Mouse (Mus musculus) ES-E14 (cell line): ENCODE data around the gene Borcs8. TPM values are rescaled to one million over a fixed set of nuclear protein-coding genes. Genes with fewer than 3 reads are reported as not detected.

Source experiments
- DNase-seq: peaks from one replicate; pipeline ENCODE4 v3.0.0-alpha.2; 2013; ENCODE audit warnings: low read depth, low spot score
- H3K27ac ChIP-seq: 2 replicates; pipeline ENCODE4 v1.5.1; 2012; ENCODE audit warnings: low read depth, mild to moderate bottlenecking, low read length, moderate library complexity, mixed read lengths; ENCODE audit not compliant: poor library complexity, insufficient read depth, severe bottlenecking
- H3K36me3 ChIP-seq: 2 replicates; pipeline ENCODE4 v1.6.1; 2012; ENCODE audit warnings: mild to moderate bottlenecking, low read length, moderate library complexity, mixed read lengths; ENCODE audit not compliant: control insufficient read depth, poor library complexity, insufficient read depth, severe bottlenecking
- H3K4me1 ChIP-seq, 2 experiments: fragments of 150-350 bp in 1 of 2; sonication (generic) in 1 of 2; 2 replicates each; pipeline ENCODE4 v1.6.1; 2012; ENCODE audit warnings: low read length in 2 of 2, mild to moderate bottlenecking in 1 of 2, mixed read lengths in 1 of 2; ENCODE audit not compliant: control insufficient read depth in 2 of 2, insufficient read depth in 2 of 2, poor library complexity in 1 of 2
- H3K4me3 ChIP-seq, 2 experiments: fragments of 150-350 bp in 1 of 2; sonication (generic) in 1 of 2; 2 replicates each; pipeline ENCODE4 v1.5.1; 2012; ENCODE audit warnings: low read length in 2 of 2, low read depth in 1 of 2, mild to moderate bottlenecking in 1 of 2, mixed read lengths in 1 of 2; ENCODE audit not compliant: insufficient read depth in 1 of 2, poor library complexity in 1 of 2, severe bottlenecking in 1 of 2
- H3K9ac ChIP-seq: 2 replicates; pipeline ENCODE4 v1.6.1; 2012; ENCODE audit warnings: low read depth, mild to moderate bottlenecking, low read length, mixed read lengths; ENCODE audit not compliant: poor library complexity, insufficient read depth, severe bottlenecking
- H3K9me3 ChIP-seq: fragments of 150-350 bp; sonication (generic); 2 replicates; pipeline ENCODE4 v1.6.1; 2012; ENCODE audit warnings: low read depth, mild to moderate bottlenecking, low read length; ENCODE audit not compliant: control insufficient read depth, insufficient read depth
- CHD2 ChIP-seq: IDR thresholded peaks from 2 replicates; pipeline ENCODE4 v1.6.1; 2014; ENCODE audit warnings: mild to moderate bottlenecking, low read depth, low read length, inconsistent platforms
- HCFC1 ChIP-seq: IDR thresholded peaks from 2 replicates; pipeline ENCODE4 v1.6.1; 2012; ENCODE audit warnings: low read length, inconsistent platforms, borderline replicate concordance; ENCODE audit not compliant: insufficient read depth
- MAFK ChIP-seq: IDR thresholded peaks from 2 replicates; pipeline ENCODE4 v1.6.1; 2014; ENCODE audit warnings: mild to moderate bottlenecking, low read depth, low read length, inconsistent platforms; ENCODE audit not compliant: insufficient read depth
- ZC3H11A ChIP-seq: IDR thresholded peaks from 2 replicates; pipeline ENCODE4 v1.6.1; 2012; ENCODE audit warnings: low read depth, mild to moderate bottlenecking, inconsistent platforms, low read length, borderline replicate concordance
- ZNF384 ChIP-seq: IDR thresholded peaks from 2 replicates; pipeline ENCODE4 v1.6.1; 2012; ENCODE audit warnings: low read depth, low read length, inconsistent platforms
- in situ Hi-C, 2 experiments: fragments of 600-800 bp; cut with MboI; formaldehyde crosslinking; loops; one replicate each; pipeline ENCODE4 v1.15.1; 2025; ENCODE audit warnings: low sequenced_read_pairs in 2 of 2, inconsistent platforms in 1 of 2; ENCODE audit not compliant: unreplicated experiment in 2 of 2
- total RNA-seq: library from RNA; depleted of rRNA; stranded (reverse); fragments of 300-350 nt; gene quantifications from 2 replicates; pipeline ENCODE4 v1.2.3, GENCODE M21; 2012

Borcs8 gene
- total RNA-seq, 1 experiment = 30.0 TPM

GRCm38 (mm10) chr8:70134086-70134485 is 5.2 kb upstream of the Borcs8 start:
- H3K4me1 ChIP-seq = peaks cover 2 to 10% of the 10 kb centered on the region in 2 experiments; a peak in 2 of 4 replicates
- no peaks in the 10 kb centered on the region for H3K9me3 ChIP-seq
- TF ChIP-seq ZC3H11A (no peak), ZNF384 (no peak), HCFC1 (no peak), MAFK (no peak), CHD2 (no peak)
- peaks cover 29% of the 10 kb centered on the region for H3K36me3 ChIP-seq
- H3K4me3 ChIP-seq = no peak overlapping the region
- in situ Hi-C loops = no loop called here
- no peak overlapping the region for H3K9ac ChIP-seq
- H3K27ac ChIP-seq = no peak overlapping the region
- no peak for DNase-seq

GRCm38 (mm10) chr8:70134931-70135330 is 4.4 kb upstream of the Borcs8 start:
- in situ Hi-C loops = no loop called here
- TF ChIP-seq ZC3H11A (no peak), CHD2 (no peak), HCFC1 (no peak), ZNF384 (no peak), MAFK (no peak)
- no peak overlapping the region for H3K9ac ChIP-seq
- H3K27ac ChIP-seq = no peak overlapping the region
- DNase-seq = no peak
- peaks cover 29% of the 10 kb centered on the region for H3K36me3 ChIP-seq
- no peak overlapping the region for H3K4me3 ChIP-seq
- 0 out of 4 replicates have a peak, but pooled peaks cover 0 to 5% of the 10 kb centered on the region in 2 experiments for H3K4me1 ChIP-seq
- H3K9me3 ChIP-seq = no peaks in the 10 kb centered on the region

- 0 out of 4 replicates have a peak, but pooled peaks cover 0 to 7% of the 10 kb centered on the region in 2 experiments for H3K4me1 ChIP-seq
- in situ Hi-C loops = no loop called here
- peaks cover 29% of the 10 kb centered on the region for H3K36me3 ChIP-seq
- H3K9me3 ChIP-seq = no peaks in the 10 kb centered on the region
- H3K27ac ChIP-seq = no peak overlapping the region
- no peak for TF ChIP-seq HCFC1
- no peak for TF ChIP-seq ZNF384
- DNase-seq = no peak
- H3K4me3 ChIP-seq = no peak overlapping the region
- H3K9ac ChIP-seq = no peak overlapping the region
Measured at GRCm38 (mm10) chr8:70136591-70136990, 2.7 kb upstream of the Borcs8 start.

- Histone ChIP-seq H3K27ac (no peak overlapping the region), H3K4me1 (0 out of 4 replicates have a peak, but pooled peaks cover 0 to 4% of the 10 kb centered on the region in 2 experiments), H3K9ac (no peak overlapping the region), H3K9me3 (no peaks in the 10 kb centered on the region), H3K4me3 (no peak overlapping the region), H3K36me3 (peaks cover 30% of the 10 kb centered on the region)
- in situ Hi-C loops = no loop called here
- TF ChIP-seq CHD2 (no peak), HCFC1 (no peak), ZC3H11A (no peak), MAFK (no peak), ZNF384 (no peak)
- no peak for DNase-seq
Measured at GRCm38 (mm10) chr8:70137890-70138289, 1.4 kb upstream of the Borcs8 start.

- H3K9ac ChIP-seq = peak overlapping the region; percentile 95
- in situ Hi-C loops = no loop called here
- no peak for DNase-seq
Measured at GRCm38 (mm10) chr8:70139981-70140380, 682 bp downstream of the Borcs8 start.

More at GRCm38 (mm10) chr8:70139981-70140380, 682 bp downstream of the Borcs8 start:
- no peaks in the 10 kb centered on the region for H3K9me3 ChIP-seq
- peak overlapping the region; percentile 98 to 99 for H3K4me3 ChIP-seq
- H3K4me1 ChIP-seq = 0 out of 4 replicates have a peak, but pooled peaks cover 0 to 4% of the 10 kb centered on the region in 2 experiments
- peaks cover 14% of the 10 kb centered on the region; the same call in 1 of the 2 replicates for H3K36me3 ChIP-seq
- H3K27ac ChIP-seq = no peak overlapping the region
- TF ChIP-seq ZC3H11A (no peak), HCFC1 (no peak), ZNF384 (no peak), CHD2 (no peak), MAFK (no peak)
